Mouse (Mus musculus) forebrain, embryonic 16.5 days (tissue): ENCODE results near the gene Kirrel3. TPM values are rescaled to one million over a fixed set of nuclear protein-coding genes. Genes with fewer than 3 reads are reported as not detected.

Source experiments
- ATAC-seq: fragments of 200-750 bp; cut with Nextera tagmentation; 2 replicates; pipeline ENCODE4 v1.8.0; 2017; ENCODE audit warnings: mild to moderate bottlenecking, moderate library complexity
- H3K27ac ChIP-seq: fragments of 300-500 bp; sonication (generic); 2 replicates; pipeline ENCODE4 v1.5.1; 2014; ENCODE audit warnings: low read length, control low read depth
- H3K27me3 ChIP-seq: fragments of 300-500 bp; sonication (generic); replicated peaks from 2 replicates; pipeline ENCODE4 v1.6.1; 2014; ENCODE audit warnings: low read length; ENCODE audit not compliant: control insufficient read depth, insufficient read depth
- H3K36me3 ChIP-seq: fragments of 300-500 bp; sonication (generic); 2 replicates; pipeline ENCODE4 v1.6.1; 2014; ENCODE audit not compliant: control insufficient read depth, insufficient read depth
- H3K4me1 ChIP-seq: fragments of 300-500 bp; sonication (generic); replicated peaks from 2 replicates; pipeline ENCODE4 v1.6.1; 2014; ENCODE audit warnings: low read length; ENCODE audit not compliant: control insufficient read depth, insufficient read depth
- H3K4me2 ChIP-seq: fragments of 300-500 bp; sonication (generic); 2 replicates; pipeline ENCODE4 v1.6.1; 2014; ENCODE audit warnings: mild to moderate bottlenecking, low read length, control low read depth
- H3K4me3 ChIP-seq: fragments of 300-500 bp; sonication (generic); replicated peaks from 2 replicates; pipeline ENCODE4 v1.5.1; 2014; ENCODE audit warnings: mild to moderate bottlenecking, low read length, control low read depth
- H3K9ac ChIP-seq: fragments of 300-500 bp; sonication (generic); replicated peaks from 2 replicates; pipeline ENCODE4 v1.6.1; 2014; ENCODE audit warnings: low read depth, low read length, control low read depth
- H3K9me3 ChIP-seq: fragments of 300-500 bp; sonication (generic); 2 replicates; pipeline ENCODE4 v1.6.1; 2016; ENCODE audit warnings: low read length; ENCODE audit not compliant: control insufficient read depth
- WGBS: fragments of 180-500 bp; shearing (Covaris S2); extraction: QIAGEN DNeasy Blood & Tissue Kit; methylation state at CpG from one replicate; pipeline ENCODE4 v1.1.7; 2014; 5-methylcytosine and 5-hydroxymethylcytosine counted together
- polyA plus RNA-seq: library from polyadenylated mRNA; unstranded; fragments of >200 nt; fragmentation: Nextera tagmentation; extraction: Ambion mirVana; gene quantifications from 2 replicates; pipeline ENCODE4 v1.2.1, GENCODE M21; 2015

Gene Kirrel3
- polyA plus RNA-seq, 1 experiment from 2014 or later: 62.7 TPM

DNA sequence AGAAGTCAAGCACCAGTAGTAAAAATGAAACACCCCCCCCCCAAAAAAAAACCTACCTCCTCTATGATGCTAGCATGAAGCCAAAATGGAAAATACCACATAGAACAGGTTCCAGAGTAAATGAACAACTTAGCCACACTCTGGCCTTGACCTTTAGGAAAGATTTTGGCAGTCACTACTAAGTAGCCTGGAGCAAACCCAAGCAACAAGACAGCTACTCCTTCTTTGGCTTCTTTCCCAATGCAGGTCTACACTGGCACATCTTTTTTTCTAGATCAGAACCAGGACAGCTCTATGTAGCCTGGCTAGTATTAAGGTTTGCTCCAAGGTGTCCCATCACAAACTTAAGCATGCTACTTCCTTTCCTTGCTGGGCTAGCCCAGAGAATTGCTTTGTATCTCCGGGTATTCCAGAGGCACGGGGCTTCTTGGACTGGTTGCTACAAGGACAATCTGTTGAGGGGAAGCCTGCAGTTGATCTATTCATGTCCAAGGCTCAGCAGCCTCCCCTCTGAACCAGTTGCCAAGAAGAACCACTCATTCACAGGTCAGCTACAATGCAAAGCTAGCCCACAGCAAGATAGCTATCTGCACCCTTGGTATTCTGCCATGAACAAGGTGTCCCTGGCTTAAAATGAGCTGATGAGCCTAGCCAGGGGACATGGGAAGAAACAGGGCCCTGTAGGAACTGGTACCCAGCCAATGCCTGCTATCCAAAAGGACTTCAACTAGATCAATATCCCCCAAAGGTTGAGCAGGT lies 573.1 kb downstream of the Kirrel3 start:
- 97% methylated on average over 2 of the region's 2 CpGs for WGBS
- Histone ChIP-seq H3K4me1 (no peaks in the 10 kb centered on the region; the same call in 1 of the 2 replicates), H3K36me3 (no peaks in the 10 kb centered on the region), H3K9me3 (no peaks in the 10 kb centered on the region), H3K4me2 (no peak overlapping the region), H3K27ac (no peak overlapping the region), H3K9ac (no peak overlapping the region), H3K4me3 (no peak overlapping the region), H3K27me3 (no peaks in the 10 kb centered on the region)
- no peak for ATAC-seq

DNA sequence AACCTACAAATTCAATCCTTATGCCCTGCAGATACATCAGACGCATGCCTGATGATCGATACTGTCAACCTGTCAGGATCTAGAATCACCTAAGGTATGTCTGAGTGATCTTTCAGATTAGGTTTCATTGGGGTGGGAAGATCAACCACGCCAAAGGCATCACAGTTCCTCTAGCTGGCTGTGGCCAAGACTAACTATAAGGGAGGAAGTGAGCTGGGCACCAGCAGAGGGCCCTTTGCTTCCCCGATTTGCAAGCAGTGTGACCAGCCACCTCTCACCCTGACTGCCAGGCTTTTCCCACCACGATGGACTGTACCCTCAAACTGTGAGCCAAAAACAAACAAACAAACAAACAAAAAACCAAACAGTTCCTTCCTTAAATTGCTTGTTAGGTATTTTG lies 574.2 kb downstream of the Kirrel3 start:
- H3K9me3 ChIP-seq: no peaks in the 10 kb centered on the region
- no peaks in the 10 kb centered on the region; the same call in 1 of the 2 replicates for H3K4me1 ChIP-seq
- H3K36me3 ChIP-seq: no peaks in the 10 kb centered on the region
- 88% methylated on average over 5 of the region's 5 CpGs for WGBS
- no peaks in the 10 kb centered on the region for H3K27me3 ChIP-seq
- H3K9ac ChIP-seq: no peak overlapping the region
- H3K27ac ChIP-seq: no peak overlapping the region
- no peak overlapping the region for H3K4me3 ChIP-seq
- H3K4me2 ChIP-seq: no peak overlapping the region
- no peak for ATAC-seq

GRCm38 (mm10) chr9:35061446-35061845 lies 575.8 kb downstream of the Kirrel3 start:
- no peak overlapping the region for H3K9ac ChIP-seq
- WGBS: 75% methylated on average over 2 of the region's 2 CpGs
- no peaks in the 10 kb centered on the region; the same call in 1 of the 2 replicates for H3K4me1 ChIP-seq
- no peak overlapping the region for H3K4me2 ChIP-seq
- H3K36me3 ChIP-seq: no peaks in the 10 kb centered on the region
- no peak for ATAC-seq
- no peak overlapping the region for H3K27ac ChIP-seq
- H3K9me3 ChIP-seq: no peaks in the 10 kb centered on the region
- H3K4me3 ChIP-seq: no peak overlapping the region
- H3K27me3 ChIP-seq: no peaks in the 10 kb centered on the region
